Mouse (Mus musculus) left cerebral cortex, postnatal 25 days (tissue): ENCODE measurements around the gene Ctsf. TPM values are rescaled to one million over a fixed set of nuclear protein-coding genes. Genes with fewer than 3 reads are reported as not detected.
"Not testable (repeated sequence)": the region's sequence is repeated elsewhere in the genome, so short reads cannot be mapped to it uniquely, and the experiment has no call there.

Source experiments
- DNase-seq, 2 experiments: peaks; one replicate each; pipeline ENCODE4 v3.0.0; 2022; ENCODE audit warnings: low spot score in 2 of 2, mixed read lengths in 1 of 2
- intact Hi-C: fragments of 180-260 bp; cut with DNase I; formaldehyde crosslinking; loops from one replicate; pipeline ENCODE4 v1.15.1; 2025
- total RNA-seq, 2 experiments: library from RNA; stranded (reverse); gene quantifications; 2 replicates each; pipeline ENCODE4 v1.2.3; 2021

The Ctsf gene
- total RNA-seq, 2 experiments from 2014 or later = 106 to 113 TPM

DNA sequence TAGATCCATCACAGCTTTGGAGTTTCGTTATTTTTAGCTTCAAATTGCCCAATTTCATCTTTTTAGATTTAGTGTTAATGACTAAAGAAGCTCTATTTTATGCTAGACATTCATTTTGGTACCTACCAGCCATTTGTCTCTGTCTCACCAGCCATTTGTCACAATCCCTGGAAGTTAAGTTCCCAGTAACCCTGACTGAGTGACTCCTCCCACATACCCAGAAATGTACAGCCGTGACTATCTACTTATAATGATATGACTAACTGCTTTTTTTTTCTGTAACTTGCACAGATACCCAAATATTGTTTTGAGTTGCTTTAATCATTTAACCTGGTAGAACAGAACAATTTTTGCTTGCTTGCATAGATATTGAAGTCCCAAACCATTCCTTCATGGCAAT is 9.1 kb upstream of the Ctsf start:
- intact Hi-C loops = no loop called here
- DNase-seq = no peak

DNA sequence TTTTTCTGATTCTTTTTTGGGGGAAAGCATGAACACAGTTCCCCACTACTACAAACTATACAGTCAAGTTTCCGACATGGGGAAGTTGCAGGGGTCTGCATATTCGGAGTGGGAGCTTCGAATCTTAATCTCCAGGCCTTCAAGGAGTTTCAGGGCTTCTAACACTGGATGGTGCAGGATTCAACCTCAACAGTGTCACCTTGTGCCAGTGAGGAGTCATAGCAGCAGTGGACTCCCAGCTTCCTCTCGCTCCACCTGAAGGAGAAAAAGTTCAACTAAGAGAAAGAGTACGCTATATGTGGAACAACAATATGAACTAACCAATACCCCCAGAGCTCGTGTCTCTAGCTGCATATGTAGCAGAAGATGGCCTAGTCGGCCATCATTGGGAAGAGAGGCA is 7.4 kb upstream of the Ctsf start:
- intact Hi-C loops = no loop called here

DNA sequence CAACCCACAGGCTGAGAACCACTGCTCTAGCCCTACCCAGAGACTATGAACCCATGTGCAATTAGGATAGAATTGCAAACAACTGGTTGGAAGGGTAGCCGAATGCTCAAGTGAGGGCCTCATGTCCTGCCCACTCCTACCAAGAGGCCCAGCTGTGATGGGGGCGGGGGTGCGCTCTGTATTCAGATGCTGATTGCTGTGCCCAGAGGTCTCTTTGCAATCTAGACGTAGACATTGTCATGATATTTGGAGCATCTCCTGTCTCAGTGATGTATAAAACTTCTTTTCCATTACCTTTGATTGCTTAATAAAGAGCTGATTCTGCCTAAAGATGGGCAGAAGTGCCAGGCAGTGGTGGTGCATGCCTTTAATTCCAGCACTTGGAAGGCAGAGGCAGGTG is 5.1 kb upstream of the Ctsf start:
- intact Hi-C loops = loop anchor here (2.0 kb wide), 1 partner anchor 93 kb away; the partner anchor contains the start of gene Rbm4b
- DNase-seq = no peak

More for the DNA sequence above, 7.4 kb upstream of the Ctsf start:
- DNase-seq = peak in 1 of 2 experiments; percentile 28

DNA sequence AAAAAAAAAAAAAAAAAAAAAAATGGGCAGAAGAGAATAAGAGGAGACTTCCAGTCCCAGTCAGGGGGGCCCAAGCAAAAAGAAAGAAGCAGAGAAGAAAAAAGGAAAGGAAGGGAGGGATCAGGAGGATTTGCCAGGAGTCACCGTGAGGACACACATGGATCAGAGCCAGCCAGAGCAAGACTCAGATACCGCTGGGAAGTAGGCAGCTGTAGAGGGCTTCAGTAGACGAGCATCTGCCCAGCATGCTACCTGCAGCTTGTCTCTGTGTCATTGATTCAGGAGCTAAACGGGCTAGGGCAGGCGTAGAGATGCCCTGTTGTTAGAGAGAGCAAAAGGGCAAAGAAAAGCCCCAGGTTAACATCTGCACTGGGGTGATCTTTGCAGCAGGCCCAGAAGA is 4.6 kb upstream of the Ctsf start:
- intact Hi-C loops = no loop called here
- no peak for DNase-seq

DNA sequence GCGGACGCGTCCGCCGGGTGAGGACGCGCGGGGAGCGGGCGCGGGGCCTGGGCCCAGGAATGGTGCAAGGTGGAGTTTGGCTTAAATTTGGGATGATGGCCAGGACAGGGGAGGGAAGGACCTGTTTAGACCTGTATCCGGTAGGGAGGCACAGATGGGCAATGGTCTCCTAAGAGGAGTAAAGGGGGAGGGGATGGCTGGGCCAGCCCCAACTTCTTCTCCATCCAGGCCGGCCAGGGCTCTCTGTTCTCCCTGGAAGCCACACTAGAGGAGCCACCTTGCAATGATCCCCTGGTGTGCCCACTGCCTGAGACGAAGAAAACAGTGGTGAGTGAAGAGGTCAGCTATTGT is 515 bp downstream of the Ctsf start:
- intact Hi-C loops = no loop called here
- DNase-seq = no peak

DNA sequence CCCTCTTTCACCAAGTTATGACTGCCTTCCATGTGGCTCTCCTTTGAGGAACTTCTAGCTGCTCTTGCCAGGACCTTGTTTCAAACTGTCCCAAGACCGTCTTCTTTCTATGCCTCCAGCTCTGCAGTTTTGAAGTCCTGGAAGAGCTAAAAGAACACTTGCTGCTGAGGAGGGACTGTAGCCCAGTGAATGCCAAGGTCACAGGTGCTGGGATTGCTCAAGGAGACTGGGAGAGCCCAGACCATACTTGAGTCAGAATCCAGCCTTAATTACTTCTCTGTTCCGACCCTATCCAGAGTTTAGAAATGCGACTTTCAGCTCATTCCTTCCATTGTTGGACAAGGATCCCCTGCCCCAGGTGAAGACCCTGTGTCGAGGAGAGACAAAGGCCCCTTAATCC is 1.0 kb downstream of the Ctsf start:
- DNase-seq = no peak
- intact Hi-C loops = no loop called here

DNA sequence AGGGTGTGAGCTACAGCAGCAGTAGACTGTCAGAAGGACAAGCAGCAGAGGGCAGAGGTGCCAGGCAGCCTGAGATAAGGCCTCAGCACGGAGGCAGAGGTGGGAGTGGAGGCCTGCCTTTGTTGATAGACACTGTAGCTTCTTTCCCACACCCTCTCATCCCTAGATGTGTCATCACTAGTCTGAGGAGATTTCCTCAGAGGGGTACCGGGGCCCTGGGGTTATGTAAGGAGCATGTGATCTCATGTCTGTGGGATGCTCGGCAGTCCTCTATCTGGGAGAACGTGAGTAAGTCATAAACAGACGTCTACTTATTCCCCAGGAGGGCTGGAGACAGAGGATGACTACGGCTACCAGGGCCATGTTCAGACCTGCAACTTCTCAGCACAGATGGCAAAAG is 4.2 kb downstream of the Ctsf start:
- intact Hi-C loops = no loop called here
- DNase-seq = peak in 1 of 2 experiments; percentile 60

DNA sequence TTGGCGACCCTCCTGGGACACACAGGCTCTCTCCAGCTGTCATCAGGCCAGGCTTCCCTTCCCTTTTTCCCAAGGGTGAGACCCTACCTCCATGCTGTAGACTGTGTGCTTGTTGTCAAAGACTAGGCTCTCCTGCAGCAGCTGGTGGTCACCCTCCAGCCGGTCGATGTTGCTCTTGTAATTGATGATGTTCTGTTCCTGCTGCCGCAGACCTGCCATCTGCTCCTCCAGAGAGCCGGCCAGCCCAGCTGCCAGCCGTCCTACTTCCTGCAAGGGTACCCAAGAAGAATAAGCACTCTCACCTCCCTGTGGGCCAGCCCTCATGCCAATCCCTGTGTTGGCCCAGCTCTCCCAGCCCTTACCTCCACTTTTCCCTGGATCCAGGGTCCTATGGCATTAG is 8.1 kb downstream of the Ctsf start:
- intact Hi-C loops = no loop called here
- DNase-seq = no peak

DNA sequence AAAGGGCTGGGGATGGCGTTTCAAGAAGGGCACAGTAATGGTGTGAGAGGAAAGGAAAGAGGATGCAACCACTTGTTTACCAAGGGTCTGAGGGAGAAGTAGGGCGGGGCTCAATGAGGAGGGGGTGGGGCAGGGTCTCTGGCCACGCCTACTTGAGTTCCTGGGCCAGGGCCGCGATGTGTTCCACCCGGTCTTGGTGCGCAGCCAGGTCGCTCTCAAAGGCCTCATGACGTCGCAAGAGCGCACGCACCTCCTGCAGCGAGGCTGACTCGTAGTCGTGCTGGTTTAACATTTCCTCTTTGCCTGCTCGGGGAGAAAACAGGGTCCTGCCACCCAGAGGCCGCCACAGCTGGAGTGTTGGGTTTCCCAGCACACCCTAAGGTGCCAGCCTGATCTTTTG is 10.2 kb downstream of the Ctsf start:
- intact Hi-C loops = no loop called here
- no peak for DNase-seq

DNA sequence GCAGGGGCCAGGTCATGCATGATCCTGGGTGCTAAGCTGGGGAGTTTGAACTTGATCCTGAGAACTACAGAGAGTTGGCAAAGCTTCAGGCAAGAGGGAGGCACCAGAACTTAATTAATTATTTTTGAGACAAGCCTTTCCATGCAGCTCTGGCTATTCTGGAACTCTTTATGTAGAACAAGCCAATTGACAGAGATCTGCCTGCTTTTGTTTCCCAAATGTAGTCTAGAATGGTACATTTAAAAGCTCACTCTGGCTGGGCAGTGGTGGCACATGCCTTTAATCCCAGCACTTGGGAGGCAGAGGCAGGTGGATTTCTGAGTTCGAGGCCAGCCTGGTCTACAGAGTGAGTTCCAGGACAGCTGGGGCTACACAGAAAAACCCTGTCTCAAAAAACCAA is 19.7 kb downstream of the Ctsf start:
- intact Hi-C loops, DNase-seq: not testable (repeated sequence)

DNA sequence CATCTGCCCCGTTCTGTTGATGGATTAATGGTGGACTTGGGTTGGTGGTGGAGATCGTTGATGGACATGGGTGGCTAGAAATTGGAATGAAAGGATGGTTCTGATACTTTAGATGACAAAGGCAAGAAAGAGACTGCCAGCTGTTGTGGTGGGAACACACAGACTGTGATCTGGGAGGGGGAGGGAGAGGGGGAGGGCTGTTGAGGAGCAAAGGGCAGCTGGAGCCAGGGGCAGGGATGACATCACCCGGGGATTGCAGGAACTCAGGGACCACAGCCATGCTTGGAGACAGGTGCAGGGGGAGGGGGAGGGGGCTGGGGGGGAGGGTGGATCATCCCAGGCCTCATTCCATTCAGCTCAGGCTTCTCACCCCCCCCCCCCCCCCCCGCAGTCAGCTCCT is 21.3 kb downstream of the Ctsf start:
- no peak for DNase-seq

DNA sequence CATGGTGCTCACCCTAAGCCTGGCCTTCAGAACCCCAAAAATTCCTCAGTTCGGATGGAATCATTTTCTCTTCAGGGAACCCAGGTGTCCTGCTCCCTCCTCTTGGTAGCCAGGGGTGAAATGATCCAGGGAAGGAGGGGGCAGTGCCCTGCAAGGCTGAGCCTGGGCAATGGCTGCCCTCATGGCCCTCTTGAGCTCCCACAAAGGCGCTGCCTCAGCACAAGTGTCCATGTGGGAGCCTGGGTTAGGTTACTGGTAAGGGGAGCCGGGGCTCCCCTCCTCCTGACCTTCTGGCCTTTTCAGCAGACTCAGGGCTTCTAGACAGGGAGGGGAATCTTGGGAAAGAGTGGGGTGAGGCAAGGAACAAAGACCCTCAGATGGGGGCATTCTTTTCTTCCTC is 21.8 kb downstream of the Ctsf start:
- intact Hi-C loops = no loop called here
- DNase-seq = no peak

More for the DNA sequence above, 21.3 kb downstream of the Ctsf start:
- intact Hi-C loops = no loop called here

DNA sequence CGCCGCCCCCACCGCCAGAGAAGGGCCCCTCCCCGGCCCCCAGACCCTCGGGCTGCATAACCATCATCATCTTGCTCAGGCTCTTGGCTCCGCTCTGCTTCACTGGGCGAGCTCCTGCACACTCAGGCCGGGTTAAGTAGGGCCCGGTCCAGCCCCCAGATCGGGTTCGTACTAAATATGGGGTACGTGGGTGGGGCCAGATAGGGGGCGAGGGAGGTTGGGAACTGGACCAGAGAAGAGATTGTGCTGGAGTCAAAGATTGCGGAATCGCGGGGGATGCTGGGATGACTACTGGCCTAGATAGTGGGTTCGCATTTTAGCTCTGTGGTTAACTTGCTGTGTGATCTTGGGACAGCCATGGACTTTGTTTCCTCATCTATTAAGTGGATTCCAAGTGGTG is 22.9 kb downstream of the Ctsf start, which contains the start of gene Actn3:
TSS of gene Actn3 (minus strand) at position 125 of the 400 bp plus-strand sequence.
- DNase-seq = no peak
- intact Hi-C loops = no loop called here

DNA sequence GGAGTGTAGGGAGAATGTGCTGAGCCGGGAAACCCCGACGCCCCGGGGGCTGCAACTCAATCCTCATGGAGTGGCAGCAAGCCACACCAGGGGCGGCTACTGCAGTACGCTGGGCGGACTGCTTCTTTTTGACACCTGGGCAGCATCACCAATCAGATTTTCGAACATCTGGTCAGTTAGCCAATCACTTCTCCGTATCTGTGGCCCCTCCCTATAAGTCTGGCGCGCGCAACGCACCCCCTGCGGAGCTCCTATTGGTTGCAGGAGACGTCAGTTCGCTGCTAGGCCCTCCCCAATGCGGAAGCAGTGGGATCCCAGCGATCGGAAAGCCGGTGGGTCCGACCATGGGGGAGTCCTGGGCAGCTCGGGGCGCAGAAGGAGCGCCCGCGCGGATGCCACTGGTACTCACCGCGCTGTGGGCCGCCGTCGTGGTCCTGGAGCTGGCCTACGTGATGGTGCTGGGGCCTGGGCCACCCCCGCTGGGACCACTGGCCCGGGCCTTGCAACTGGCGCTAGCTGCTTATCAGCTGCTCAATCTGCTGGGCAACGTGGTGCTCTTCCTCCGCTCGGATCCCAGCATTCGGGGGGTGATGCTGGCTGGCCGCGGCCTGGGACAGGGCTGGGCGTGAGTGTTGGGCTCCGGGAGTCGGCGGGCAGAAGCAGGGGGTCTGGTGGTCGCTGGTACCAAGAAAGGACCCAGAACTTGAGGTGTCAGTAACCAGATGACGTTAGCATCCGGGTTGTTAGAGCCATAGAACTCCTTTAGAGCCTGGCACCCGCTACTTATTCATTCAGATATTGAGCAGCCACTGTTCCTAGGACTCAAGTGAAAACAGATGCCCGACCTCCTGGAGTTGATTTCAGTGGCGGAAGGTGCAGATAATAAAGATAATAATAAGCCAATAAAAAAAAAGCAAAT is 23.7 kb downstream of the Ctsf start, which contains the start of gene Zdhhc24:
TSS of gene Zdhhc24 (plus strand) at position 264 of the 919 bp plus-strand sequence.
- intact Hi-C loops = no loop called here
- peak; percentile 94 to 98 for DNase-seq

DNA sequence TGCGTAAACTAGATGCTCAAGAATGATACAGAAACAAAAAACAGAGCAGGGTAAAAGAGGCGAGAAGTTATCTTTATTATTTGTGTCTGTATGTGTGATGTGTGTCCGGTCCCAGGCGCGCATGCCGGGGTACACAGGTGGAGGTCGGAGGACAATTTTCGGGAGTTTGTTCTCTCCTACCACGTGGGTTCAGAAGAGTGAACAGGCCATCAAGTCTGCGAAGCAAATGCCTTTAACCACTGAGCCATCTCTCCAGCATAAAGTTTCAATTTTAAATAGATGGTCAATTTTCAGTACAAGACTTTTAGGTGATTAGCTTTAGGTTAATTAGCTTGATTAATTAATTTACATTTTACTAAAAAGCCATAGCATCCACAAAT is 24.4 kb downstream of the Ctsf start:
- DNase-seq = no peak
- intact Hi-C loops = no loop called here

DNA sequence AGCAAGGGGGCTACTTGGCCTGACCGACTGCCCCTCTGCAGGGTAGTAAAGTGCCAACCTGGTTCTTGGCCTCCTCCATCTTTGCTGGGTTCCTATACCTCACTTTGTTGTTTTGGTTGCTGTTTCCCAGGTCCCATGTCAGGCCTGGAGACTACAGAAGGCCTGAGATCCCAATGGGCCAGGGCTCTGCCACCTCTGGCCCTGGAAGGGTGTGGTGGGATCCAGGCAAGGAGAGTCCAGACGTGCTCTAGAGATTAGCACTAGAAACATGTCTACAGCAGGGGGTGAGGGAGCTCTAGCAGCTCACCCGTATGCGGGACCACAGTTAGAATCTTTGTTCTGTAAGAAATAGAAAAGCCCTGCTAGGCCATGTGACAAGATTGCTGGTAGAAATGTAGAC is 29.0 kb downstream of the Ctsf start:
- intact Hi-C loops = no loop called here
- no peak for DNase-seq

DNA sequence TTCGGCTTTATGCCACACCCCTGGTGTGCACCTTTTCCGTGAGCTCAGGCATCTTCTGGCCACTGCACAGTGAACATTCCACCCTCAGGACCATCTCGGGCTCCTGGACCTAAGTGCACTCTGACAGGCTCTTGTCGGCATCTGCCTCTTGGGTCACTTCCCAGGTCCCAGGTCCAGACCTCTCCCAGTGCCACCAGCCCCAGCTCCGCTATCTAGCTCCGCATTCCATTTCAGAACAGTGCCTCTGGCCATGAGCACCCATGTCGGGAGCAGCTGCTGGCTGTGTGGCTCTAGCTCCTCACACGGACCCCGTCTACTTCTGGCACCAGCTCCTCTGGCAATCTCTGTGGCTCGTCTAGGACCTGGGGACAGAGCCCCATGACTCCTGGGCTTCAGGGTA is 34.9 kb downstream of the Ctsf start:
- no peak for DNase-seq
- intact Hi-C loops = no loop called here

DNA sequence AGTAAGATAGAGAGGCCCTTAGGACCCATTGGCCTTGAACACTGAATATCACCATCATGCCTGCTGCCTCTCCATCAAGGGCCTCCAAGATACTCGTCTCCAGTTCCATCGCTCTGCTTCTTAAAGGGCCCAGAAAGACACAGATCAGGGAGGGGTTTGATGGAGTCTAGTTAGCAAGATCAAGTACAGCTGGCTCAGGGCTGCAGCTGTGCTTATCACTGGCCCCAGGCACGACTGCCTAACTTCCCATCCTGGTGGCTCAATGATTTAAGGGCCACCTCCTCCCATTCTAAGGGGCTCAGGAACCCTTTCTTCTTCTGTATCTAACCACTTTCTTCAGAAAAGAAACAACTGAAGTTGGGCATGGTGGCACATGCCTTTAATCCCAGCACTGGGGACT is 36.9 kb downstream of the Ctsf start:
- no peak for DNase-seq
- intact Hi-C loops = no loop called here

DNA sequence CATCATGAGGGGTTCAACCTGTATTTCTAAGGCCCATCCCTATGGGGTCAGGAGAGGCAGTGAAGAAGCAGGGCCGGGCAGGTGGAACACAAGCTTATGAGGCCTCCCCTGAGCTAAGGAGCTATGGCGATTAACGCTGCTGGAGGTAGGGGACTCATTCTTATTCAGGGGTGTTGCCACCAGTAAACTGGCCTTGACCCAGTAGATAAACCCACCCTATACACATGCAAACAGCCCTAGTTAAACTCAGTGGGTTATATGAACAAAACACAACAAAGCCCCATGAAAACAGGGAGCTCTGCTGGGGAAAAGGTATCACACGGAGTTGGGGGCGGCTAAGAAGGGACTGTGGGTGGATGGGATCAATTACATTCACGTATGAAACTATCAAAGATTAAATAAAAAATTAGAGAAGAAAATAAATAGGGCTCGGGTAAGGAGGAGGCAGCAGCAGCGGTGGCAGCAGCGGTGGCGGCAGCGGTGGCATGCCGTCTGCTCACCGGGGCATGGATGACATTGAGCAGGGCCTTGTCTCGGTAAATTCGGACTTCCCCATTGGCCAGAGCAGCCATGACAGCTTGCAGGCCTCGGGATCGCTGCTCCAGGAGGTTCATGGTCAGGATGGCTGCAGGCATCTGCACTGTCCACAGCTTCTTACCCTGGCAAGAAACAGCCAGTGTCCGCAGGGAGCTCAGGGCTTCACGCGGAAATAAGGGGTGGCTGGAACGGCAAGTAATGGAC is 42.0 kb downstream of the Ctsf start:
- DNase-seq = no peak
- intact Hi-C loops = no loop called here

DNA sequence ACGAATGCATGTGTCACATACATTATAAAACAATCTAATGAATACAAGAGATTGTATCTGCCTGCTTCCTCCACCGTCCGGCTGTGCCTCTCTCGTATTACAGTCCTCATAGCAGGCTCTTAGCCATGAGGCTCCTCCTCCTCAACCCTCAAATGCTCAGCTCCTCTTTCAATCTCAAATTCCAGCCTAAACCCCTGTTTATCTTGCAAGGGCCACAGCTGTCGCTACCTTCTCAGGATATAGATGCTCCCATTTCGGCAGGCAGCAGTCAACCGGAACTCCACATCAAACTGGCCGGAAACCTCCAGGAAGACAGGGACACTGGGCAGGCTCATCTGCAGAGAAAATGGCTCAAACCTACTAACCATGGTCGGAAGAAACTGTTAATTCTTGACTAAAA is 44.0 kb downstream of the Ctsf start:
- DNase-seq = no peak
- intact Hi-C loops = no loop called here

DNA sequence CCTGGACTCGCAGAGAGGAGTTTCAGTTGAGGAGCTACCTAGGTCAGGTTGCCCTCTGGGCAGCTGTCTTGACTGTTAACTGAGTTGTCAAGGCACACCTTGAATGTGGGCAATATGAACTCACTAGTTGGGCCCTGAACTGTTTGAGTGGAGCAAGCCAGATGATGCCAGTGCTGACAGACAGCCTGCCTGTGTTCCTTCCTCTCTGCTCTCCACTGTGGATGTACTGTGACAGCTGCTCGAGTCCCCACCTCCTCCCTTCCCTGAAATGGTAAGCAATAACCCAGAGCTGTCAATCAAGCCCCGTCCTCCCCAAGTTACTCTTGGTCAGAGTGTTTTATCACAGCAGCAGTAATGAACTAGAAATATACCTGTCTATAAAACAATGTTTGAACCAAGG is 45.0 kb downstream of the Ctsf start:
- intact Hi-C loops = no loop called here
- no peak for DNase-seq
